Mouse (Mus musculus) myocyte (in vitro differentiated cells): Measurements from ENCODE around the gene Nedd9. TPM values are rescaled to one million over a fixed set of nuclear protein-coding genes. Genes with fewer than 3 reads are reported as not detected.

Source experiments
- H3K27me3 ChIP-seq: one replicate; pipeline ENCODE4 v1.6.1; 2011; ENCODE audit not compliant: control insufficient read depth, insufficient read depth, insufficient read length
- H3K36me3 ChIP-seq: one replicate; pipeline ENCODE4 v1.6.1; 2011; ENCODE audit not compliant: control insufficient read depth, insufficient read depth
- H3K4me2 ChIP-seq: one replicate; pipeline ENCODE4 v1.6.1; 2011; ENCODE audit warnings: low read depth, control low read depth
- H3K4me3 ChIP-seq: one replicate; pipeline ENCODE4 v1.5.1; 2011; ENCODE audit warnings: mild to moderate bottlenecking, control low read depth, moderate library complexity
- H3K79me2 ChIP-seq: one replicate; pipeline ENCODE4 v1.6.1; 2011; ENCODE audit not compliant: control insufficient read depth, insufficient read depth
- H3ac ChIP-seq: one replicate; pipeline ENCODE4 v1.6.1; 2011; ENCODE audit not compliant: control insufficient read depth, insufficient read length
- CEBPB ChIP-seq: IDR thresholded peaks from 2 replicates; pipeline ENCODE4 v1.6.1; 2011; ENCODE audit warnings: mild to moderate bottlenecking, moderate library complexity; ENCODE audit not compliant: poor library complexity, insufficient read depth, severe bottlenecking
- E2F4 ChIP-seq: IDR thresholded peaks from one replicate; pipeline ENCODE4 v1.6.1; 2011; ENCODE audit warnings: mild to moderate bottlenecking, control low read depth, moderate library complexity; ENCODE audit not compliant: insufficient read depth
- MAX ChIP-seq: IDR thresholded peaks from one replicate; pipeline ENCODE4 v1.6.1; 2011; ENCODE audit warnings: low read depth, mild to moderate bottlenecking, control low read depth
- MYOD1 ChIP-seq, 3 experiments: IDR thresholded peaks; one replicate each; pipeline ENCODE4 v1.6.1; 2011; ENCODE audit warnings: control low read depth in 2 of 3, low read depth in 2 of 3, mild to moderate bottlenecking in 2 of 3, moderate library complexity in 1 of 3; ENCODE audit not compliant: insufficient read length in 2 of 3, control insufficient read depth in 1 of 3
- MYOG ChIP-seq, 3 experiments: IDR thresholded peaks; one replicate each; pipeline ENCODE4 v1.6.1; 2011; ENCODE audit warnings: control low read depth in 2 of 3, low read depth in 2 of 3, mild to moderate bottlenecking in 2 of 3; ENCODE audit not compliant: insufficient read length in 2 of 3, control insufficient read depth in 1 of 3, insufficient read depth in 1 of 3
- POLR2A ChIP-seq: IDR thresholded peaks from one replicate; pipeline ENCODE4 v1.6.1; 2011; ENCODE audit warnings: low read depth, mild to moderate bottlenecking, control low read depth, moderate library complexity; ENCODE audit not compliant: insufficient read length
- POLR2AphosphoS2 ChIP-seq: IDR thresholded peaks from one replicate; pipeline ENCODE4 v1.6.1; 2011; ENCODE audit warnings: low read depth, control low read depth; ENCODE audit not compliant: insufficient read length
- REST ChIP-seq: IDR thresholded peaks from one replicate; pipeline ENCODE4 v1.6.1; 2011; ENCODE audit warnings: mild to moderate bottlenecking, control low read depth, moderate library complexity; ENCODE audit not compliant: insufficient read depth, insufficient read length
- SRF ChIP-seq: IDR thresholded peaks from one replicate; pipeline ENCODE4 v1.6.1; 2011; ENCODE audit warnings: low read depth; ENCODE audit not compliant: control insufficient read depth, insufficient read length
- TCF12 ChIP-seq: IDR thresholded peaks from one replicate; pipeline ENCODE4 v1.6.1; 2011; ENCODE audit warnings: mild to moderate bottlenecking, control low read depth; ENCODE audit not compliant: poor library complexity, insufficient read depth, severe bottlenecking
- TCF3 ChIP-seq: IDR thresholded peaks from one replicate; pipeline ENCODE4 v1.6.1; 2011; ENCODE audit warnings: low read depth, control low read depth; ENCODE audit not compliant: insufficient read length
- USF1 ChIP-seq: IDR thresholded peaks from one replicate; pipeline ENCODE4 v1.6.1; 2011; ENCODE audit warnings: low read depth, mild to moderate bottlenecking, control low read depth, moderate library complexity
- polyA plus RNA-seq: library from polyadenylated mRNA; unstranded; fragments of >200 nt; fragmentation: generic; extraction: Trizol; gene quantifications from one replicate; pipeline ENCODE4 v1.2.1, GENCODE M21; 2012; ENCODE audit warnings: missing spikeins

Gene Nedd9
- polyA plus RNA-seq, 1 experiment: 11.6 TPM

GRCm38 (mm10) chr13:41401775-41402174, 85.4 kb downstream of the Nedd9 start:
- Histone ChIP-seq H3K4me3 (no peak overlapping the region), H3K36me3 (no peaks in the 10 kb centered on the region), H3K27me3 (no peaks in the 10 kb centered on the region), H3K4me2 (peak overlapping the region; percentile 49), H3K79me2 (no peaks in the 10 kb centered on the region), H3ac (no peak overlapping the region)
- TF ChIP-seq E2F4 (no peak), SRF (no peak), POLR2AphosphoS2 (no peak), CEBPB (no peak), REST (no peak), TCF12 (peak; percentile 46), MYOD1 (IDR thresholded peaks at IDR 0.05; ENCODE audit: control insufficient read depth in 1 of 3, insufficient read length in 2 of 3, low read depth in 2 of 3) (peak; percentile 15 to 82 (median 68)), TCF3 (peak; percentile 26), MAX (no peak), MYOG (IDR thresholded peaks at IDR 0.05; ENCODE audit: control insufficient read depth in 1 of 3, insufficient read depth in 1 of 3, insufficient read length in 2 of 3, low read depth in 2 of 3) (peak in 1 of 3 experiments; percentile 50), USF1 (no peak)

GRCm38 (mm10) chr13:41400289-41400688, 86.9 kb downstream of the Nedd9 start:
- no peaks in the 10 kb centered on the region for H3K27me3 ChIP-seq
- no peak overlapping the region for H3K4me2 ChIP-seq
- no peaks in the 10 kb centered on the region for H3K79me2 ChIP-seq
- TF ChIP-seq POLR2A: no peak
- no peaks in the 10 kb centered on the region for H3K36me3 ChIP-seq
- H3ac ChIP-seq: no peak overlapping the region
- no peak overlapping the region for H3K4me3 ChIP-seq

- H3K79me2 ChIP-seq: no peaks in the 10 kb centered on the region
- H3K4me3 ChIP-seq: no peak overlapping the region
- H3K4me2 ChIP-seq: no peak overlapping the region
- H3K27me3 ChIP-seq: no peaks in the 10 kb centered on the region
- TF ChIP-seq E2F4 (no peak), TCF3 (no peak), USF1 (no peak), MYOG (IDR thresholded peaks at IDR 0.05; ENCODE audit: control insufficient read depth in 1 of 3, insufficient read depth in 1 of 3, insufficient read length in 2 of 3, low read depth in 2 of 3) (no peak), CEBPB (no peak)
- H3ac ChIP-seq: no peak overlapping the region
- no peaks in the 10 kb centered on the region for H3K36me3 ChIP-seq
Measured at GRCm38 (mm10) chr13:41392191-41392590, 95.0 kb downstream of the Nedd9 start.

GRCm38 (mm10) chr13:41390698-41391097, 96.5 kb downstream of the Nedd9 start:
- H3K4me2 ChIP-seq: no peak overlapping the region
- no peak overlapping the region for H3K4me3 ChIP-seq
- TF ChIP-seq REST (no peak), SRF (no peak), MYOG (IDR thresholded peaks at IDR 0.05; ENCODE audit: control insufficient read depth in 1 of 3, insufficient read depth in 1 of 3, insufficient read length in 2 of 3, low read depth in 2 of 3) (no peak), TCF12 (no peak)
- no peak overlapping the region for H3ac ChIP-seq
- H3K36me3 ChIP-seq: no peaks in the 10 kb centered on the region
- no peaks in the 10 kb centered on the region for H3K79me2 ChIP-seq
- H3K27me3 ChIP-seq: no peaks in the 10 kb centered on the region

GRCm38 (mm10) chr13:41386581-41386980, 100.6 kb downstream of the Nedd9 start:
- TF ChIP-seq USF1: no peak
- no peak for TF ChIP-seq MYOG (IDR thresholded peaks at IDR 0.05; ENCODE audit: control insufficient read depth in 1 of 3, insufficient read depth in 1 of 3, insufficient read length in 2 of 3, low read depth in 2 of 3)
- TF ChIP-seq E2F4: no peak
- no peak for TF ChIP-seq SRF
- no peak for TF ChIP-seq POLR2AphosphoS2
- TF ChIP-seq MAX: no peak
- no peak for TF ChIP-seq TCF12
- TF ChIP-seq REST: no peak
- no peak for TF ChIP-seq MYOD1 (IDR thresholded peaks at IDR 0.05; ENCODE audit: control insufficient read depth in 1 of 3, insufficient read length in 2 of 3, low read depth in 2 of 3)
- no peak for TF ChIP-seq CEBPB
- TF ChIP-seq POLR2A: no peak
- no peak for TF ChIP-seq TCF3
- Histone ChIP-seq H3K79me2 (no peaks in the 10 kb centered on the region), H3K4me2 (peak overlapping the region; percentile 1)

GRCm38 (mm10) chr13:41384896-41385295, 102.3 kb downstream of the Nedd9 start:
- H3K79me2 ChIP-seq: no peaks in the 10 kb centered on the region

More at GRCm38 (mm10) chr13:41386581-41386980, 100.6 kb downstream of the Nedd9 start:
- Histone ChIP-seq H3K36me3 (no peaks in the 10 kb centered on the region), H3K4me3 (no peak overlapping the region), H3K27me3 (no peaks in the 10 kb centered on the region), H3ac (no peak overlapping the region)

More at GRCm38 (mm10) chr13:41384896-41385295, 102.3 kb downstream of the Nedd9 start:
- H3K4me2 ChIP-seq: no peak overlapping the region
- H3K27me3 ChIP-seq: no peaks in the 10 kb centered on the region
- H3ac ChIP-seq: no peak overlapping the region
- H3K36me3 ChIP-seq: no peaks in the 10 kb centered on the region
- TF ChIP-seq REST (no peak), MYOG (IDR thresholded peaks at IDR 0.05; ENCODE audit: control insufficient read depth in 1 of 3, insufficient read depth in 1 of 3, insufficient read length in 2 of 3, low read depth in 2 of 3) (no peak), SRF (no peak), USF1 (no peak), POLR2AphosphoS2 (no peak), CEBPB (no peak), TCF12 (no peak), MYOD1 (IDR thresholded peaks at IDR 0.05; ENCODE audit: control insufficient read depth in 1 of 3, insufficient read length in 2 of 3, low read depth in 2 of 3) (no peak), MAX (no peak), POLR2A (no peak), E2F4 (no peak), TCF3 (no peak)
- no peak overlapping the region for H3K4me3 ChIP-seq
